ENCODE assay signal across 17 mouse cellular contexts in the genomic region with DNA sequence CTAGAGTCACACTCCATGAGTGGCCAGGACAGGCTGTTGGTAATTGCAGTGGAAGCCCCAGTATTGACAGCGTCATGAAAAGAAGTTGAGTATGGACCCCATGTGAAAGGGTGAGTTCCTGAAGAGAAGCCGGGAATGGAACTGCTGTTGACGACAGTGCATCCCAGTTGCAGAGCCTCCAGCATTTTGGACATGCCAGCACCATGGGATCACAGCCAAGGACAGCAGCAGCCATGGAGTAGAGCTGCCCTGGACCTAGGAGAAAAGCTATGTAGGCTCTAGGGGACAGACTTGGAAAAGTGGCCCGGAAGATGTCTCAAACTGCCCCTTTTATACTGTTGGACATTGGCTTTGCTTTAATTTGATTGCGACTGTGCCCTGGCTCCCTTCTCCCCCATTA.
DNase-seq lines count a peak whose midpoint lies in the region; ATAC-seq and TF ChIP-seq lines count a peak whose summit lies in the region.
"Had no signal": no experiment of that assay in that cellular context is flagged by ENCODE, and none has a peak within 500 bp of the region (broad histone marks: within the 10 kb centered on the region; RNA-seq: fewer than 3 reads in every experiment).

No protein-coding gene starts in this region.

- no peak overlapping the region for H3K4me3 ChIP-seq in cerebellum, adult 2 months (replicated peaks; ENCODE audit: insufficient read depth, low read depth, low read length)
- H3K4me3 ChIP-seq in hindbrain, postnatal 0 days (ENCODE audit: low read length), result no peak overlapping the region
- H3K4me3 ChIP-seq in hindbrain, embryonic 16.5 days (ENCODE audit: low read length), result no peak overlapping the region
- H3K4me3 ChIP-seq: embryonic facial prominence, embryonic 10.5 days; embryonic facial prominence, embryonic 12.5 days; forebrain, embryonic 13.5 days; forebrain, embryonic 15.5 days had no signal

- peaks cover 35% of the 10 kb centered on the region for H3K4me1 ChIP-seq in cerebellum, adult 2 months (ENCODE audit: control insufficient read depth, insufficient read depth, low read length)
- peaks cover 11% of the 10 kb centered on the region; the same call in 1 of the 2 replicates for H3K4me1 ChIP-seq in hindbrain, postnatal 0 days (ENCODE audit: insufficient read depth, low read length)
- H3K4me1 ChIP-seq in hindbrain, embryonic 16.5 days (ENCODE audit: control insufficient read depth, insufficient read depth, low read depth, low read length), result peaks cover 15% of the 10 kb centered on the region
- H3K4me1 ChIP-seq: embryonic facial prominence, embryonic 10.5 days; embryonic facial prominence, embryonic 12.5 days had no signal

- no peak overlapping the region for H3K27ac ChIP-seq in cerebellum, adult 2 months (ENCODE audit: insufficient read depth, low read length)
- no peak overlapping the region for H3K27ac ChIP-seq in hindbrain, postnatal 0 days
- no peak overlapping the region for H3K27ac ChIP-seq in hindbrain, embryonic 16.5 days (ENCODE audit: low read depth, low read length)
- H3K27ac ChIP-seq: embryonic facial prominence, embryonic 10.5 days; embryonic facial prominence, embryonic 12.5 days; forebrain, embryonic 13.5 days; forebrain, embryonic 15.5 days had no signal

- no peak for TF ChIP-seq POLR2A in cerebellum, adult 2 months (IDR thresholded peaks at IDR 0.05; ENCODE audit: borderline replicate concordance, insufficient read depth, low read length)

- 34% methylated on average over 5 of the region's 5 CpGs for WGBS in cerebellum, adult 2 months
- 72% methylated on average over 5 of the region's 5 CpGs for WGBS in hindbrain, postnatal 0 days
- 88% methylated on average over 5 of the region's 5 CpGs for WGBS in hindbrain, embryonic 16.5 days

- ATAC-seq in hindbrain, postnatal 0 days, result no peak
- no peak for ATAC-seq in hindbrain, embryonic 16.5 days
- ATAC-seq: forebrain, embryonic 13.5 days; forebrain, embryonic 15.5 days; forebrain, postnatal 0 days had no signal

- no peaks in the 10 kb centered on the region for H3K27me3 ChIP-seq in cerebellum, adult 2 months (ENCODE audit: control insufficient read depth, insufficient read depth, low read length)
- H3K27me3 ChIP-seq in hindbrain, postnatal 0 days (ENCODE audit: insufficient read depth, low read length), result no peaks in the 10 kb centered on the region
- no peaks in the 10 kb centered on the region for H3K27me3 ChIP-seq in hindbrain, embryonic 16.5 days (replicated peaks; ENCODE audit: control insufficient read depth, insufficient read depth, low read length)
- H3K27me3 ChIP-seq: embryonic facial prominence, embryonic 12.5 days; forebrain, embryonic 13.5 days; forebrain, embryonic 15.5 days had no signal

- no peaks in the 10 kb centered on the region for H3K9me3 ChIP-seq in hindbrain, postnatal 0 days (ENCODE audit: low read length)
- no peaks in the 10 kb centered on the region for H3K9me3 ChIP-seq in hindbrain, embryonic 16.5 days (ENCODE audit: control insufficient read depth, low read length)
- H3K9me3 ChIP-seq: embryonic facial prominence, embryonic 10.5 days; embryonic facial prominence, embryonic 12.5 days; forebrain, embryonic 13.5 days; forebrain, embryonic 15.5 days had no signal

- no peak overlapping the region for H3K4me2 ChIP-seq in hindbrain, postnatal 0 days (ENCODE audit: low read depth, low read length)
- no peak overlapping the region for H3K4me2 ChIP-seq in hindbrain, embryonic 16.5 days (ENCODE audit: low read length)
- H3K4me2 ChIP-seq: embryonic facial prominence, embryonic 12.5 days; forebrain, embryonic 13.5 days; forebrain, embryonic 15.5 days had no signal

- H3K9ac ChIP-seq in hindbrain, postnatal 0 days (replicated peaks; ENCODE audit: low read length), result no peak overlapping the region
- H3K9ac ChIP-seq in hindbrain, embryonic 16.5 days (ENCODE audit: low read depth, low read length), result no peak overlapping the region
- H3K9ac ChIP-seq: embryonic facial prominence, embryonic 12.5 days; forebrain, embryonic 13.5 days; forebrain, embryonic 15.5 days; forebrain, postnatal 0 days had no signal

- no peaks in the 10 kb centered on the region for H3K36me3 ChIP-seq in hindbrain, postnatal 0 days (ENCODE audit: insufficient read depth, low read length)
- H3K36me3 ChIP-seq in hindbrain, embryonic 16.5 days (ENCODE audit: control insufficient read depth, insufficient read depth, low read length), result no peaks in the 10 kb centered on the region
- H3K36me3 ChIP-seq: embryonic facial prominence, embryonic 10.5 days; embryonic facial prominence, embryonic 12.5 days; forebrain, embryonic 15.5 days had no signal

- no peak for TF ChIP-seq CTCF in cerebellum, adult 2 months (IDR thresholded peaks at IDR 0.05; ENCODE audit: borderline replicate concordance, insufficient read depth, low read depth, low read length)
- TF ChIP-seq CTCF in hindbrain, postnatal 0 days (IDR thresholded peaks at IDR 0.05; ENCODE audit: low read depth), result no peak

- peak; percentile 35 to 49 for DNase-seq in cerebellum, adult 2 months
- DNase-seq in cerebellum, adult 9-10 months, result no peak
- DNase-seq in cerebellum, postnatal 14 days, result peak; percentile 41 to 50
- no peak for DNase-seq in cerebellum, adult 11 months
- DNase-seq in hindbrain, postnatal 0 days (ENCODE audit: low spot score), result peak; percentile 19
- DNase-seq in brain, adult 2 months (ENCODE audit: low read depth, low spot score), result peak; percentile 36
- DNase-seq in urinary bladder, postnatal 10 days (ENCODE audit: low spot score), result no peak
- DNase-seq: adrenal gland, adult 2 months; adrenal gland, postnatal 10 days; adrenal gland, postnatal 25 days; cerebellum, adult 11-12 months; forebrain, postnatal 0 days had no signal

Comparison
In these comparisons a context has a peak if more than half of its experiments do, and no peak if none do; other contexts are left out.
1. DNase-seq: peak in cerebellum, adult 2 months (2 of 2), cerebellum, postnatal 14 days (2 of 2), hindbrain, postnatal 0 days (single experiment) and brain, adult 2 months (single experiment); none in cerebellum, adult 9-10 months (single experiment), cerebellum, adult 11 months (single experiment) and urinary bladder, postnatal 10 days (single experiment).